Mouse (Mus musculus) megakaryocyte, embryonic 14.5 days (primary cell): Measurements from ENCODE around the gene Gm44973.

ENCODE experiments used
- FLI1 ChIP-seq: IDR thresholded peaks from 2 replicates; pipeline ENCODE4 v1.6.1; 2012; ENCODE audit warnings: low read length, inconsistent platforms, mixed read lengths
- GATA1 ChIP-seq: IDR thresholded peaks from 3 replicates; pipeline ENCODE4 v1.6.1; 2012; ENCODE audit warnings: mixed read lengths, low read length, inconsistent platforms, borderline replicate concordance

GRCm38 (mm10) chr7:5029543-5029942 is 14.2 kb downstream of the Gm44973 start:
- TF ChIP-seq GATA1: no peak
- TF ChIP-seq FLI1: no peak
